Mouse (Mus musculus): ENCODE results near the gene Jam3.
A peak's percentile ranks its signal among the peaks of the same experiment; 100 is the strongest.

The Jam3 gene

DNA sequence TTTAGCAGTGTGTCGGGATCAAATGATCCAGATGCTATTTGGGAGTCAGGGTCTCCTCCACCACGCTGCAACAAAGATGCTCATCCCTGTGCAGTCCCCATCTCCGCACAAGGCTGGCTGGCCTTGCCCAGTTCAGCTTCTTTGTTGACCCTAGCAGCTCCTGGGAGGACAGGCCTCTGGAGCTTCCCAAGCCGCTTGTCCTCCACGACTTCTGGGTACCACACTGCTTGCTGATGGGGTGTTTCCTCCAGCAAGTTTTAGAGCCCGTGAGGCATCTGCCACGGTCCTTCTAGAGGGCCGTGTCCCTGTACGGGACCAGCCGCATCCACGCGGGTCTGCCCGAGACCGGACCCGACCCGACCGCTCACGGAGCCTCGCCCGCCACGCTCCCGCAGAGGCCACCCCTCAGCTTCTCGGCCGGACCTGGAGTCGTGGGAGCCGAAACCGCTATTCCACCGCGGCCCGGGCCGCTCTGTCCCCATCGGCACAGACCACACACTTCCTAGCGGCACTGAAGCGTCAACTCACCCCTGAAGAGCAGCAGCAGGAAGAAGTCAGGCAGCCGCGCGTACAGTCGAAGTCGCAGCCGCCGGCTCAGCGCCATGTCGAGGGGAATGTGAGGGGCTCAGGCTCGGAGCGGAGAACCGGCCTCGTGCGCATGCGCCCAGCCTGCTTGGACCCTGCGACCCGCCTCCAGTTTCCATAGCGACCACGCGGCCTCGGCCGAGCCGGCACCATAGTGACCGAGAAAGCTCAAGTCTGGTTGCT, at the start of gene Jam3:
TSS of gene Jam3 (minus strand) at position 659 of the 768 bp plus-strand sequence.
- peak; percentile 94 for DNase-seq

DNA sequence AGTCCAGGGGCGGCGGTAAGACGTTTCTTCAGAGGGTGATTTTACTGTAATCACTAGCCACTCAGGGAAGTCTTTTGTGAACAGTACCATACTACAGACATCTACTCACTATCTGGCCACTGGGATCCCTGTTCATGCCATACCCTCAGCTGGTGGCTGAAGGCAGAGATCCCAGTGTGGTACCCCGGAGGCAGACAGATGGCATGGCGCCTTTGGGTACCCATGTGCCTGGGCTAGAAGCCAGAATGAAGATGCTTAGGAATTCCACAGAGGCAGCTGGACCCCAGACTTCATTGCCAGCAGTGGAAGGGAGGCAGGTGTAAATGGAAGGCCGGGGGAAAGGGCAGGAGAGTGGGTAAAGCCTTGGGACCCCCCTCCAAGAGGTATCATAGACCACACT, 49.0 kb upstream of the Jam3 start:
- DNase-seq: no peak

DNA sequence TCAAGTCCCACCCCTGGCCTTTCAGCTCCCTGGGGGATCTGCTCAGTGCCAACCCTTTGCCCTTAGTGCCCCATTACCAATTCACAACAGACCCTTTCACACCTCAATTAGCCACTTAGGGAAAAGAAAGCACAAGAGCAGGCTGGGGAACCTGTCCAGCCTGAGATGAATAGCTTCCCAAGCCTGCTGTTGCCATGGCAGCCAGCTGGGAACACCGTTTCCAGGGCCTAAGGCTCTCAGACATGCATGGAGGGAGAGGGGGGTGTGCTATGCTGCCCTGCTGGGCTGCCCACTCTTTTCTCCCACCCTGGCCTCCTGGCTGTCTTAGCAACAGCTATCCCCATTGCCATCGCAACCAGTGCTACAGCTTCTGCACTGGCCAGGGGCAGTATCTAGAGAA, 47.9 kb upstream of the Jam3 start:
- DNase-seq: peak; percentile 77

DNA sequence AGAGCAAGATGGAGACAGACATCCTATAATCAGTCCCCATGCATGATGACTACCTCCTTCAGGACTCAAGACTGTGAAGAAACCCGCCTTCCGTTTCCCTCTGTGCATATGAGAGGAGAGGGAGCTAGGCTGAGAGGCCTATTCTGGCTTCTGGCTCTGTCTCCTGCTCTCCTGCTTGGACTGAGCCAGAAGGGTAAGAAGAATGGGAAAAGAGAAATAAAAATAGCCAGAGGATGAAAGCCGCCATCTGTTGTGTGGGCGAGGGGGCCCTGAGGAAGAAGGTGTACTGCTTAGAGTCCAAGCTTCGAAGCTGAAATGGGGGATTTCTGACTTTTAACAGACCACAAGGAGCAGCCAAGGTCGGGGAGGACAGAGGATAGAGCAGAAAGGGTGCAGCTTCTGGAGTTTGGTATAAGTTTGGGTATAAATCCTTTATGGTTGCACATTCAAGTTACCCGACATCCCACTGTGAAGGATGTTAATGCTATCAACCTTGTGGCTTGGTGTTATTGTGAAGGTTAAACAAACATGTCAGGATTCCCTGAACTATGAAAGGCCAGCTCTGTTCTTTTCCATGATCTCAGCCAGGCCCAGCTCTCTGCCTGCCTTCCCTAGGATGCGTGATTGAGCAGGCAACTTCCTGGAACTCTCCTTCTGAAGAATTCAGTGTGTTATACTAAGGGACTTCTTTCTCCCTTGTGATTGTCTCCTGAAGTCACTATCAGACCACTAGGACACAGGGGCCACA, 46.4 kb upstream of the Jam3 start:
- DNase-seq: no peak

DNA sequence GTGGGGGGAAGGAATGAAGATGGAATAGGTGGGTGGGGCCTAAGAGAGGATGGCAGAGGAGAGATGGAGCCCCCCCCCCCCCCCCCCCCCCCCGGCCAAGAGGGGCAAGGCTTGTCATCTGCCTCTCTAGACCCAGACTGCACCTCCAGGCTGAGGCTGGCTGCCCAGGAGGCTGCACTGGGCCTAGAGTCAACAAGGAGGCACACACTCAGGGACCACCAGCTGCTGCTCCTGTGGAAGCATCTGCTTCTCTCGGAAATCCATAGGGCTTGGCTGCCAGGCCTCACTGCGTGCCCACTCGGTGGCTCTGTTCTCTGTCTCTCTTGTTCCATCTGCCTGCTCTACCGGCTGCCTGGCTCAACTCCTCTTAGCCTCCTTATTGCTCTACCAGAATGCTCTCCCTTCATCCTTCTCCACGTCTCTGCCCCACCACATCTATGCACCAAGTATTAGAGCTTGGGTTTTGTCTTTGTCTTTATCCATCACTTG, 38.4 kb upstream of the Jam3 start:
- DNase-seq: peak; percentile 80

DNA sequence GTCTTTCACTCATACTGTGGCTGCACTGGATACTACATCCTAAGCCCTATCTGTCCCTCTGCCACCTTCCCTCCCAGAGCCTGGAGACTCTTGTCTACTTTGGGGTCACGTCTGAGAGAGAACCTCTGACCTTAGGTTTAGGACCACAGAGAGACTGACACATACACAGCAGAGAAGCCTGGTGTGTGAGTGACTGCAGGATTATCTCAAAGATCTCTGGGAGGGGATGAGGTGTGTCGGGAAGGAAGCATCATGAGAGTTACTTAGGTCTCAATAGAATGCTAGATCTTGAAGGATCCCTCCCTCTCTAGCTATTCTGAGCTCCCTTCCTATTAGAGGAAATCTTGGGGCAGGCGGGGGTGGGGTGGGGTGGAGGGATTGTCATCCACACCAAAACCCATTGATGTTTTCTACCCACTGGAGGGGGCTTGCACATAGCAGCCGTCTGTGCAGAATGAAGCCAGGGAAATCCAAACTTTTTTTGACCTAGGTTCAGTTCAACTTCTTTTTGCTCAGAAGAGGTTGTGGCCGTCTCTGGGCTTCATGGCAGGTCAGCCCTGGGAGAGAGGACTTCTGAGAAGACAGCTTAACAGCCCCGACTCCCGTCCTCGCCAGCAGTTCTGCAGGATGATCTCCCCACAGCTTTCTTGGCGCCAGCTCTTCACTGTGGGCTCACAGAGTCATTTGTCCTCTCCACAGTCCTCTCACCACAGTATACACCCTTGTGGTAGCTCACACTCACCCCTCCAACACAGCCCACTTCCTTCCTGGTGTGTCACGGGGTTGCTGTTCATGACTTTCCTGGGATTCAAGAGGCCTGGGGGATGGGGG, 37.8 kb upstream of the Jam3 start:
- no peak for DNase-seq

DNA sequence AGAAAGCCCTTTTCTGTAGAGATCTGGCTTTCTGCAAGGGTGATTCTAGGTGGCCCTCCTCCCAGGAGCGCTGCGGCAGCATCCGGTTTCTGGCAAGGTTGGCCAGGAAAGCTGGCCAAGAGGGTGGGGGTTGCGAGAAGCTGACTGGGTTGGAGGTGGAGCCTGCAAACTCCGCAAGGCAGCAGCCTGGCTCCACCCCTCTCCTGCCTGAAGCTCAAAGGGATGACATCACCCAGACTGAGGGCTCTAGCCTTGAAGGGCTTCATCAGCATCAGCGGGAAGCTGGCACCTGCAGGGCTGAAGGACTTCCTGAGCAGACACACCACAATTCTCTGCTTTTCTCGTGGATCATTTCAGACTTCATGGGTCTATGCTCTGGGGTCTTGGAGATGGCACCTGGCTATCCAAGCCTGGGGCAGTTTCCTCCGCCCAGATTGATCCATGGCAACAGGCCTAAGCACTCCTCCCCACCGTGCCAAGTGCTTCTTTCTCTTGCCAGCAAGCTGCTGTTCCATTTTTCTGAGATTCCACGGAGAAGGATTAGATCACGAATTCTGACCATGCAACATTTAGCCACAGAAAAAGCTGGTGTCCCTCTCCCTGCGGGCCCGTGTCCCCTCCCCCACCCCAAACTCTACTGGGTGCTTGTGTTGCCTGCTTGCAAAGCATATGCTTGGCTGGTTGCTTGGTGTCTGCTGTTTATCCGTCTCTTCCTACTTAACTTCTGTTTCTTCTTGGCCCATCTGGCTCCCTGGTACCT, 37.0 kb upstream of the Jam3 start:
- DNase-seq: peak; percentile 89

DNA sequence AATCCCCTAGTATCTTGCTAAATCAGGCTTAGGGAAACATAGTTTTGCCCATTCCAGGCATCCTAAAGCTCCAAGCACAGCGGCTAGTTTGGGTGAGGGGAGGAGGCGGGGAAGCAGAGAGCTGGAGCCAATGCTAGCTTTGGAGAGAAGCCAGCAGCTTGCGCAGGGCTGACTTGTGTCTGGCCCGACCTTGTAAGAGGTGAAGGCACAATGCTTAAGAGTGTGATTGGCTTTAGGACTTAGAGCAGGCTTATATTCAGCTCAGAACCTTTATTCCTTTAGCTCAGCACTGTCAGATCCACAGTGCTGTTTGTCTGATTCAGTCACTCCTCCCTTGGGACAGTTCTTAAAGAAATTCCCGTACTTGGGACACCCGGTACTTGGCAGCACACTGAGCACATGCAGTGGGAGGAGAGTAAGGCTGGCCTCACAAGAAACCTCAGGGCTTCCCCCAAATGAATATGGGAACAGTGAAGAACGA, 36.3 kb upstream of the Jam3 start:
- DNase-seq: no peak

DNA sequence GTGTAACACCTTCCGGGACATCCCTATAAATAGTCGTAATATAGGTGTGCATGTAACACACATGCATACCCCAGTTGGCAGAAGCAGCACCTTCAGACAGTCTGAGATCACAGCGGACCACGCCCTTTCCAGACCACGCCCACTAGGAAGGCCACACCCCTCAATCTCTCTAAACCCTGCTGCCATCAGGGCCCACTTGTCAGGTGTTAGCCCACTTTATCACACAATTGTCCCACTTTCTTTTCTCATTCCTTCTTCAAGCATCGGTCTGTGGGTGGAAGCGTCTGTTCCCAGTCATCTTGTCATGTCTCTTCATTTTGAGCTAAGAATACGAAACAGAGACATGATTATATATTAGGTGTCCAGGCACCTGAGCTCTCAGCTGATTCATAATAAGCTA, 35.2 kb upstream of the Jam3 start:
- no peak for DNase-seq

DNA sequence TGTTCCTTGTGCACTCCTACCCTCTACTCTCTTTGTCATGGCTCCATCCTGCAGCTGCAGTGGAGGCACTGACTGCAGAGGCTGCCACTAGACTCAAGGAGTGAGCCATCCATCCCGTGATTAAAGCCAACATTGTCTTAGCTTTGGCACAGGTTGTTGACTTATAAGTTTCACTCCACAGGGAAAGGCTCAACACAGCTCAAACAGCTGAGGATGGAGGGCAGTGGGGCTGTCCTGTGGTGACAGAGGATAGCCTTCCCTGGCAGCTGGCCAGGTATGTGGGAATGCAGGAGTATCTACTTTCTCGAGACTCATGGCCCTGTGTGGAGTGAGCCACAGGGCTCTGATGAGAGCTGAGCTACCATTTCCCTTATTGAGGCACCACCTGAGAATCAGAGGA, 34.1 kb upstream of the Jam3 start:
- no peak for DNase-seq

DNA sequence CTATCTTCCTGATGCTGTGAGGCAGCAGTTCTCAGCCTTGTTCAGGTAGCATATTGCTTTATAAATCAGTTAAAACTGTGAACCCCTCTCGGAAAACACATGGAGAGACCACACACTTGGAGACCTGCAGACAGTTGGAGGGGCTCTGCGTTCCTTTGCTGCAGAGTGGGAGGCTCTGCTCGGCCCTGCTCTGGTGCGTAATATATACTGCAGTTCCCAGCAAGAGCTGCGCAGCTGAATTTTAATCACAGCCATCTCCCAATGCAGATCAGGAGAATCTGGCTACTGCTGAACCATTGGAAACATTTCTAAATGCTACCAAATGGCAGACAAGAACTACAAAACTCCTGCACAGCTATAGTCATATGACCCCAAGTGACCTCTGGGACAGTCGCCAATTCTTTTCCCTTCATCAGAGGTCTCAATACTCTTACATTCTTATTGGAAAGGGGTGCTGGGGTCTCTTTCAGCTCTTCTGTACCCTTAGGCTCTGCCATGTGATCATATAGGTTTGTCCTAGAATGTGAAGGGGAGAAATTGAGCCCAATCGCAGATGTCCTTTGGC, 33.5 kb upstream of the Jam3 start:
- DNase-seq: peak; percentile 48

DNA sequence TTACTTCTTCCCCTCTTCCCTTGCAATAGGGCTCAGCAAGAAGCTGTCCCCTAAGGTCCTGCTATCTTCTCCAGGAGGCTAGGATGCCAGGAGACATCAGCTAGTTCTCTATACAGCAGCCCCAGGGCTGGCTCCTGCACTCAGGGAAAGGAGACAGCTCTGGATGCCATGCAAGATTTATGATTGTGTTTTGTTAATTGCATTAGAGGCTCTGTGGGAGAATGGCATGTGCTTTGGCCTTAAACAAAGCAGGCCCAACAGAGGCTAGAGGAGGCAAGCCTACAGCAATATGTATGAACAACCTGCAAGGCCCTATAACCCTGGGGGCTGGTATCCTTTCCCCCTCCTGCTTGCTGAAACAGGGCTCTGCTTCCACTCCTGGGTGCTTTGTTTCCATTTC, 30.6 kb upstream of the Jam3 start:
- DNase-seq: no peak

DNA sequence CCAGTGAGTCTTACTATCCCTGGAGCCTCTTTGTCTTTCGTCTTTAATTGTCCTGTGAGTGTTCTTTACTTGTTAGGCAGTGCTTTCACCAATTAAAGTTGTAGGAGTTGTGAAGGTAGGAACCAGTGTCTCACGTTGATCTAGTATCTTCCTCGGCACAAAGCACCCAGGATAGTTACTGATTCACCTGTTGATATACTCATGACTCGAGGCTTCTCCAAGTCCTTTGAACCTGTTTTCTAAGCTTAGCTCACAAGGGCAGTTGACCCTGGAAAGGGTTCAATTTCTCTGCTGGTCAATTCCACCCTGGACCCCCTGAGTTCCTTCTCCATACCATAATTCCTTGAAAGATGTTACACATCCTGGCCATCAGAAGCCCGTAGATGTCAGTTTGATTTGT, 26.9 kb upstream of the Jam3 start:
- DNase-seq: no peak

DNA sequence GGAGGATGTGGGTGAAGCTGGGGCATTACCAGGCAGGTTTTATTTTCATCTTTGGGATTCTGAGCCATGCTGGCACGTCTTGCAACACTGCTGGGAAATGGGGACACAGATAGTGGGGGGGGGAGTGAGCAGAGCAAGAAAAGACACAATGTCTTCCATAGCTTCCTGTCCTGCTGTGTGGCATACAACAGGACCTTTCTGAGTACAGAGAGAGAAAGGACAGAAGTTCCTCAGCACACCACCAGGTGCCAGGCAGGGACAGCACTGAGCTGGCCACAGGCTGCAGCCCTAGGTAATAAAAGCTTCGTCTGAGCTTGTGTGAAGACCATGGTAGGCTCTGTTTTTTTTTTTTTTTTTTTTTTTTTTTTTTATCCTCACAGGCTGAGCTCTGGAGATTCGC, 25.3 kb upstream of the Jam3 start:
- DNase-seq: no peak

DNA sequence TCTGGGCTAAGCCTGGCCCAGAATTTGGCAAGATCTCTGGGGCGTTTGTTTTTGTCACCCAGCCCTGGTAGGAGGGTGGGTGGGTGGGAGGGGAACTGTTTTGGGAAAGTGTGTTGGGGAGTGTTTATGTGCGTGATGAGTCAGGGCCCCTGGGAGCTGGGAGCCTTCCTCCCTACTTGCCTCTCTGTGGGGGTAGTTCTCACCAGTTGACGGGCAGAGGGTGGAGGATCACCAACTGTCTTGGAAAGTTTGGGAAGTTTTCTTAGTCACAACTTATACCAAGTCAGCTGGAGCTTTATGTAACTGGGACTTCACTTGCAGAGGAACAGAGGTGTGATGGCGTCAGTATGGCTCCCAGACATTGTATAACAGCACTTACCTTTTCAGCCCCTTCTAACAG, 23.7 kb upstream of the Jam3 start:
- DNase-seq: no peak

DNA sequence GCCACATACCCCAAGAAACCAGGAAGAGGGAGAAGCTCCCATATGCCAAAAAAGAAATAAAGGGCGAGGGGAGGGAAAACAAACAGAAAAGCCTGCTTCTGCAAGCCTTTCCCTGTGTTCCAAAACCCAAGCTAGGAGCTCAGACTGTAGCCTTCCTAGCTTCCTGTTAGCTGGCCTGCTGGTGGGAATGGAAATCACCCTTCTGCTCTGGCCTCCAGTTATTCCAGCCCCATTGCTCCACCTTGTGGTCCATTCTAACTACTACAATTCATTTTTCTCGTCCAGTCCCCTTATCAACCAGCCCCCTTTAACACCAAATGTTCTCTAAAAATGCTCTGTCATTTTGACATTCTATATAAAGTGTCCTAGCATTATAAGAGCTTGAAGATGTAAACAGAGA, 20.9 kb upstream of the Jam3 start:
- DNase-seq: peak; percentile 82

DNA sequence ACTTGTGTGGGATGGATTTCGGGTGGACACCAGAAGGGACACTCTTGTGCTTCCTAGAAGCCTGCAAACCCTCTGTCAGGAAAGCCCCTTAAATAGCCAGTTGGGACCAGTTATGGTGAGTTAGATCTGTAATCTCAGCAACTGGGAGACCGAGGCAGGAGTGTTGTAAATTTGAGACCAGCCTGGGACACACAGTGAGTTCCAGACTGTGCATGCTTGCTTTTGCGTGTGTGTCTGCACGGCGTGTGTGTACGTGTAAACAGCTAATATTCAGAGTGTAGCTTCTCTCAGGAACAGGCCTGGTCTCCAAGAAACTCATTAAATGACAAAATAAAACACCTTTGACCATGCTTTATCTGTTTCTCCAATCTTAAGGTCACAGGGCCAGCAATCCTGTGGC, 20.5 kb upstream of the Jam3 start:
- DNase-seq: no peak

DNA sequence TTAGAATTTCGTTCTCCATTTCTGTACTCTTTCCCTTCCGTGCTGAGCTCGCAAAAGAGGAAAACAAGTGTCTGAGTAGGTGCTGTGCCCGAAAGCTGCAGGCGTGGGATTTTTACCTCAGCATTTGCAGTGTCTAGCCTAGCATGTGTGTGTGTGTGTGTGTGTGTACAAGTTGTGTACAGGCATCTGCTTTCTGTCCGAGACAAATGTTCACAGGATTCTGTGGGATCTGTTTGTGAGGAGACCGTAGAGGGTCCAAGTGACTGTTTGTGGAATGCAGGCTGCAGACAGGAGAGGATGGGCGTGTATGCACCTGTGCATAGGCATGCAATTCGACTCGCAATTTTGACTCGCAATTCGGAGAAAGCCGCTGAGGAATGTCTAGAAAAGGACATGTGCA, 20.0 kb upstream of the Jam3 start:
- DNase-seq: peak; percentile 56

DNA sequence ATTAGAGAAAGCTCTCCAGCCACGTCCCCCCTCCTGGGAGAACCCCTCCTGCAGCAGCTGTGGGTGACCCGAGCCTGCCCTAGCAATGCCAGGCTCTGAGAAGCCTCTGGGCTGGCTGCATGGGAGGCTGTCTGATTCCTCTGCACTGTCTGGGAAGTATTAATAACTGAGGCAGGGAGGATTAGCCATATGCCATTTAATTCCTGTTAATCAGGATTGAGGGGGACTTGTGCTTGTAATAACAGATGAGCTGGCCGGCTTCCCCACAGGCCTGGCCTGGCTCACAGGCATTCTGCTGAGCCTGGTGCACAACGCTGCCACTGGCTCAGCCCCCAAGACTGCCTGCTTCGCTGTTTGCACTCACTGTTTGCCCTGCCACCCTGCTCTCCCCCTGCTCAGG, 18.9 kb upstream of the Jam3 start:
- DNase-seq: peak; percentile 81

DNA sequence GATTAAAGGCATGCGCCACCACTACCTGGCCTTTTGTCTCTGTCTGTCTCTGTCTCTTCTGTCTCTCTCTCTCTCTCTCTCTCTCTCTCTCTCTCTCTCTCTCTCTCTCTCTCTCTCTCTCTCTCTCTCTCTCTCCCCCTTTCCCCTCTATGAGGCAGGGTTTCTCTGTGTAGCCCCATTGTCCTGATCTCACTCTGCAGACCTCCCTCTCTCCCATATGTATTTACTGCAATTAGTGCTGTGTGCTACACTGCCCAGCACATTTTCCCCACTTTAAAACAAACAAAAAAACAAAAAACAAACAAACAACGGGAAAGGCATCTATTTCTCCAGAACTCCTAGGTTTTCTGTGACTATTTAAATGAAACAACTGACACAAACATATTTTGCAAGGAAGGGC, 18.4 kb upstream of the Jam3 start:
- no peak for DNase-seq

DNA sequence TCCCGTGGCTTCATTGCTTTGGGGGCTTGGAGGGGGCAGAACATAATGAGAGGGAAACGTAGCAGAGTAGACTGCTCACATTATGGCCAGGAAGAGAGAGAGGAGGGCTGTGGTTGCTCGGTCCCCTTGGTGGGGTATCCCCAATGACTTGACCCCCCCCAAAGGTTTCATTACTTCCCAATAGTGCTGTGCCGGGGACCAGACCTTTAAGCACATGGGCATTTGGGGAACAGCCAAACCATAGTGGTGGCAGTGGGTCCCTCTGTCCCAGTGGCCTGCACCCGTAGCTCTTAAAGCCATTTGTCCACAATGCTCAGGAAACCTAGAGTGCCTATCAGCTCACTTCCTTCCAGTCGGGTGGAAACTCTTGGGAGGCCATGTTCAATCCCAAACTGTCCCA, 17.6 kb upstream of the Jam3 start:
- no peak for DNase-seq

DNA sequence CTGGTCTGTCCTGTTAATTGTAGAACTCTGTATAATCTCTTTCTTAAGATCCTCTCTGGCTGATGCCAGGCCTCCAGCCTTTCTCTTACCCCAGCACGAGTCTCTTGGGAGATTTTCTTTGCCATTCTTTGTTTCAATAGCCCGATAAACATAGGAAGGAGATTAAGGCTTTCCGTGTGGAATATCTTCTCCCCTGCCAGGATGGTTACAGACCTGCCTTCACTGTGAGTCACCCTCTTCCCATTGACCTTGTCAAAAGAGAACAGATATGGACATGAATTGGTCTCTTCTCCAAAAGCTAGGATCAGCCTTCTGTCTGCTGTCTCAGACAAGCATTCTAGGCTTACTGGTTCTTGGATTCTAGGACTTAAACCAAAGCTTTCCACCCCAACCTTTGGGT, 15.5 kb upstream of the Jam3 start:
- no peak for DNase-seq
